Mouse (Mus musculus) small intestine, adult 2 months (tissue): ENCODE measurements around the gene Agxt.

ENCODE experiments used
- CTCF ChIP-seq: fragments of 200-500 bp; IDR thresholded peaks from 2 replicates; pipeline ENCODE4 v1.5.1; 2012; ENCODE audit warnings: low read depth, mild to moderate bottlenecking, control low read depth, inconsistent platforms, low read length, moderate library complexity, mixed read lengths; ENCODE audit not compliant: insufficient replicate concordance, insufficient read length; ENCODE audit errors: extremely low read depth
- POLR2A ChIP-seq: fragments of 200-500 bp; IDR thresholded peaks from 2 replicates; pipeline ENCODE4 v1.6.1; 2012; ENCODE audit warnings: low read depth, mild to moderate bottlenecking, control low read depth, inconsistent platforms, low read length, moderate library complexity

DNA sequence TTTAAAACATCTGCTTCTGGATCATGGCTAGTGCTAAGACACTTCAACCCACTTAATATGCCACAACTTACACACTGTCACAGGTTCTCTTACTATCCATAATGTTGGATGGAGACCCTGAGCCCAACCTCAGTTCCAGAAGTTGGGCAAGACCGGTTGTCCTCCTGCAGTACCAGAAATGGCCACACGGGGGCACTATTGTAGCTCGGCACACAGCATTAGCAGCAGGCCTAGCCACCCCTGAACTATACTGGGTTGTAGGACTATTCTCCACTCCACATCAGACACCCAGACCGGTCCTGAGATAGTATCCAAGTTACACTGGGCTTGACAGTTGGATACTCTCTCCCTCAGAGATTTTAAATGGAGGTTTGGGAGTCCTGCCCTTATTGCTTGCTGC lies 39.4 kb downstream of the Agxt start:
- TF ChIP-seq POLR2A: no peak
- TF ChIP-seq CTCF: peak; percentile 97; the same call in 1 of the 2 replicates
